Mouse (Mus musculus) ES-E14 (cell line): Measurements from ENCODE around the gene Ptdss2.

Source experiments
- CHD2 ChIP-seq: IDR thresholded peaks from 2 replicates; pipeline ENCODE4 v1.6.1; 2014; ENCODE audit warnings: mild to moderate bottlenecking, low read depth, low read length, inconsistent platforms
- HCFC1 ChIP-seq: IDR thresholded peaks from 2 replicates; pipeline ENCODE4 v1.6.1; 2012; ENCODE audit warnings: low read length, inconsistent platforms, borderline replicate concordance; ENCODE audit not compliant: insufficient read depth
- MAFK ChIP-seq: IDR thresholded peaks from 2 replicates; pipeline ENCODE4 v1.6.1; 2014; ENCODE audit warnings: mild to moderate bottlenecking, low read depth, low read length, inconsistent platforms; ENCODE audit not compliant: insufficient read depth
- ZC3H11A ChIP-seq: IDR thresholded peaks from 2 replicates; pipeline ENCODE4 v1.6.1; 2012; ENCODE audit warnings: low read depth, mild to moderate bottlenecking, inconsistent platforms, low read length, borderline replicate concordance
- ZNF384 ChIP-seq: IDR thresholded peaks from 2 replicates; pipeline ENCODE4 v1.6.1; 2012; ENCODE audit warnings: low read depth, low read length, inconsistent platforms

GRCm38 (mm10) chr7:141194830-141195229 is 72.6 kb downstream of the Ptdss2 start:
- TF ChIP-seq MAFK (no peak), ZNF384 (no peak), ZC3H11A (no peak), HCFC1 (no peak), CHD2 (no peak)
